Mouse (Mus musculus) liver, adult 2 months (tissue): ENCODE results near the gene Nhlh1.

Experiments used
- CTCF ChIP-seq: fragments of 200-500 bp; IDR thresholded peaks from 2 replicates; pipeline ENCODE4 v1.5.1; 2011; ENCODE audit warnings: low read depth, low read length, control low read depth
- POLR2A ChIP-seq: fragments of 200-500 bp; IDR thresholded peaks from 2 replicates; pipeline ENCODE4 v1.6.1; 2011; ENCODE audit warnings: low read length, control low read depth; ENCODE audit not compliant: insufficient read depth; ENCODE audit errors: extremely low read depth

DNA sequence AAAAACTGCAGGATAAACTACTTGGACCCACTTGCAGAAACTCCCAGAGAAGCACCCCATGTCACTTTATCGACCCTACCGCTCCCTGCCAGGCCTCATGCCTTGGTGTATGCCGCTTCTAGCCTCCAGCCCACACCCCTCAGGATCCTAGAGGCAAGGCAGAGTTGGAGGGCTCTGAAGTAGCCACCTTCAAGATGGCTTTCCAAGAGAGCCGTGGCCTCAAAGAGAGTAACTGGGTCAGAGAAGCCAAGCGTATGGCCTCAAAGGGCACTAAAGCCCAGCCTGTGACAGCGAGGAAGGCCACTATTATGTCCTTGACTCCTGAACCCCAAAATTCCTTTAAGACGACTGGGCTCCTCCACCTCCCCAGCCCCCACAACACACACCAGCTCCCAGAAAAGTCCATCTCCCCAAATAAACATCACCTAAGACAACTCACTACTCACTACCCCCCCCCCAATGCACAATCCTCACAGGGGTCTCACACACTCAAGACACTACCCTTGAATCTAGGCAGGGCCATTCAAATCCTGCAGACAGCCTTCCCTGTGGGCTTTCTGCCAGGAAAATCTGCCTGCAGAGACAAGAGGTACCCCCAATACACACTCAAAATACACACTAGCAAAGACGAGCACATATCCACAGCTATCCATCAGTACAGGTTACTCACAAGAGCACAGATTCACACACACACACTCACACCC lies 32.0 kb downstream of the Nhlh1 start:
- TF ChIP-seq CTCF (no peak), POLR2A (no peak)
